Mouse (Mus musculus) cerebellum, adult 2 months (tissue): Measurements from ENCODE around the gene Rbm6. TPM values are rescaled to one million over a fixed set of nuclear protein-coding genes. Genes with fewer than 3 reads are reported as not detected.

Experiments
- DNase-seq, 2 experiments: peaks; one replicate each; pipeline ENCODE4 v3.0.0; 2021
- H3K27ac ChIP-seq: fragments of 200-500 bp; 2 replicates; pipeline ENCODE4 v1.5.1; 2012; ENCODE audit warnings: low read length, control low read depth, inconsistent platforms; ENCODE audit not compliant: insufficient read depth
- H3K27me3 ChIP-seq: fragments of 200-500 bp; 2 replicates; pipeline ENCODE4 v1.6.1; 2012; ENCODE audit warnings: inconsistent platforms, mild to moderate bottlenecking, low read length, moderate library complexity; ENCODE audit not compliant: control insufficient read depth, insufficient read depth
- H3K4me1 ChIP-seq: fragments of 200-500 bp; 2 replicates; pipeline ENCODE4 v1.6.1; 2011; ENCODE audit warnings: low read length; ENCODE audit not compliant: control insufficient read depth, insufficient read depth
- H3K4me3 ChIP-seq: fragments of 200-500 bp; replicated peaks from 2 replicates; pipeline ENCODE3; 2011; ENCODE audit warnings: mild to moderate bottlenecking, low read depth, low read length, control low read depth; ENCODE audit not compliant: insufficient read depth
- CTCF ChIP-seq: fragments of 200-500 bp; IDR thresholded peaks from 2 replicates; pipeline ENCODE4 v1.5.1; 2011; ENCODE audit warnings: low read depth, mild to moderate bottlenecking, control low read depth, low read length, moderate library complexity, borderline replicate concordance; ENCODE audit not compliant: insufficient read depth
- POLR2A ChIP-seq: fragments of 200-500 bp; IDR thresholded peaks from 2 replicates; pipeline ENCODE4 v1.6.1; 2011; ENCODE audit warnings: low read length, control low read depth, borderline replicate concordance; ENCODE audit not compliant: insufficient read depth
- WGBS: fragments of 180-500 bp; shearing (Covaris S2); methylation state at CpG from one replicate; pipeline ENCODE4 v1.1.7; 2018; 5-methylcytosine and 5-hydroxymethylcytosine counted together
- polyA plus RNA-seq: library from polyadenylated mRNA; depleted of rRNA; stranded (reverse); fragments of >200 nt; gene quantifications from 2 replicates; pipeline ENCODE4 v1.2.3, GENCODE M21; 2012; rRNA removed

Rbm6 gene
- polyA plus RNA-seq, 1 experiment: 64.5 TPM

- Histone ChIP-seq H3K4me1 (no peaks in the 10 kb centered on the region; the same call in 1 of the 2 replicates), H3K27ac (no peak overlapping the region), H3K4me3 (no peak overlapping the region), H3K27me3 (no peaks in the 10 kb centered on the region)
- 97% methylated on average over 1 of the region's 1 CpGs for WGBS
- no peak for DNase-seq
- TF ChIP-seq POLR2A (no peak), CTCF (no peak)
These were observed 148.2 kb downstream of the Rbm6 start for GRCm38 (mm10) chr9:107724796-107725195.

GRCm38 (mm10) chr9:107723794-107724531 is 149.1 kb downstream of the Rbm6 start:
- DNase-seq: no peak
- 5% methylated on average over 10 of the region's 11 CpGs for WGBS
- Histone ChIP-seq H3K4me3 (no peak overlapping the region), H3K4me1 (no peaks in the 10 kb centered on the region; the same call in 1 of the 2 replicates), H3K27me3 (no peaks in the 10 kb centered on the region), H3K27ac (no peak overlapping the region)
- TF ChIP-seq CTCF (no peak), POLR2A (no peak)

Other genes with a start within 250 kb of the Rbm6 start
- gene Gnai2, start 237.9 kb downstream of the Rbm6 start, polyA plus RNA-seq: 273 and 301 TPM in 2 replicates
- 145 and 152 TPM in 2 replicates for gene Slc38a3, start 203.7 kb downstream of the Rbm6 start, polyA plus RNA-seq
- 0.15 and 0.36 TPM in 2 replicates for gene Gnat1, start 193.5 kb downstream of the Rbm6 start, polyA plus RNA-seq
- 30.4 and 31.8 TPM in 2 replicates for gene Sema3f, start 162.8 kb downstream of the Rbm6 start, polyA plus RNA-seq
- 126 and 129 TPM in 2 replicates for gene Rbm5, start 102.2 kb downstream of the Rbm6 start, polyA plus RNA-seq
- 32.4 and 34.4 TPM in 2 replicates for gene Mon1a, start 14.9 kb upstream of the Rbm6 start, polyA plus RNA-seq
- gene Mst1r, start 33.6 kb upstream of the Rbm6 start, polyA plus RNA-seq: 0.71 and 1.0 TPM in 2 replicates
- gene Actl11, start 55.2 kb upstream of the Rbm6 start, polyA plus RNA-seq: not detected in 2 replicates
- 20.2 and 25.1 TPM in 2 replicates for gene Camkv, start 62.4 kb upstream of the Rbm6 start, polyA plus RNA-seq
- 1.5 and 2.2 TPM in 2 replicates for gene Traip, start 76.9 kb upstream of the Rbm6 start, polyA plus RNA-seq
- gene Uba7, start 102.3 kb upstream of the Rbm6 start, polyA plus RNA-seq: 8.0 and 10.0 TPM in 2 replicates
- 0.20 and 0.38 TPM in 2 replicates for gene Gm20661, start 109.8 kb upstream of the Rbm6 start, polyA plus RNA-seq
- 4.1 and 5.7 TPM in 2 replicates for gene Inka1, start 112.6 kb upstream of the Rbm6 start, polyA plus RNA-seq
- gene Cdhr4, start 119.3 kb upstream of the Rbm6 start, polyA plus RNA-seq: 2.2 and 4.1 TPM in 2 replicates
- gene Gm20662, start 123.1 kb upstream of the Rbm6 start, polyA plus RNA-seq: 6.3 and 6.9 TPM in 2 replicates
- gene Ip6k1, start 129.3 kb upstream of the Rbm6 start, polyA plus RNA-seq: 191 and 245 TPM in 2 replicates
- 16.5 and 28.7 TPM in 2 replicates for gene Gmppb, start 176.0 kb upstream of the Rbm6 start, polyA plus RNA-seq
- 2.7 TPM in 2 replicates for gene Amigo3, start 179.9 kb upstream of the Rbm6 start, polyA plus RNA-seq
- 0.13 TPM in 1 of 2 replicates, not detected in the other for gene Mst1, start 207.2 kb upstream of the Rbm6 start, polyA plus RNA-seq
- 184 and 213 TPM in 2 replicates for gene Rnf123, start 210.1 kb upstream of the Rbm6 start, polyA plus RNA-seq
- gene Apeh, start 221.4 kb upstream of the Rbm6 start, polyA plus RNA-seq: 69.6 and 83.5 TPM in 2 replicates